Mouse (Mus musculus) brain, embryonic 14.5 days (tissue): ENCODE data around the gene BC061212. TPM values are rescaled to one million over a fixed set of nuclear protein-coding genes. Genes with fewer than 3 reads are reported as not detected.
"Not testable (repeated sequence)": the region's sequence is repeated elsewhere in the genome, so short reads cannot be mapped to it uniquely, and the experiment has no call there.

Experiments
- DNase-seq: peaks from one replicate; pipeline ENCODE4 v3.0.0-alpha.2; 2011; ENCODE audit warnings: low read depth
- polyA plus RNA-seq: library from polyadenylated mRNA; depleted of rRNA; stranded (reverse); fragments of >200 nt; gene quantifications from 2 replicates; pipeline ENCODE4 v1.2.3, GENCODE M21; 2012; rRNA removed

Gene BC061212
- not detected in 2 replicates for polyA plus RNA-seq

- DNase-seq, result not testable (repeated sequence)
Observed at GRCm38 (mm10) chr5:94070445-94070844, at the start of gene BC061212. Gene BC061212, minus strand, starts transcription at chr5:94070545.

- DNase-seq, result not testable (repeated sequence)
Observed at GRCm38 (mm10) chr5:94076085-94076484, 5.7 kb upstream of the BC061212 start, which contains the start of gene Gm6351. Gene Gm6351, plus strand, starts transcription at chr5:94076385.

Other genes starting within 250 kb of the BC061212 start
- gene Gm7792, start 226.8 kb downstream of the BC061212 start, polyA plus RNA-seq, result not detected in 2 replicates
- gene Gm16429, start 141.5 kb downstream of the BC061212 start, polyA plus RNA-seq, result not detected in 2 replicates
- not detected in 2 replicates for gene Gm6351, start 5.8 kb upstream of the BC061212 start, polyA plus RNA-seq
- not detected in 2 replicates for gene Gm3106, start 147.5 kb upstream of the BC061212 start, polyA plus RNA-seq
- gene A430089I19Rik, start 236.3 kb upstream of the BC061212 start, polyA plus RNA-seq, result not detected in 2 replicates
- gene Gm6502, start 243.9 kb upstream of the BC061212 start, polyA plus RNA-seq, result not detected in 2 replicates